Mouse (Mus musculus): ENCODE results near the gene Olfr397.

Gene Olfr397

GRCm38 (mm10) chr11:73960517-73960916 is at the start of gene Olfr397:
Gene Olfr397, plus strand, starts transcription at chr11:73960817.
- no peak for ATAC-seq (ENCODE audit: low TSS enrichment)

DNA sequence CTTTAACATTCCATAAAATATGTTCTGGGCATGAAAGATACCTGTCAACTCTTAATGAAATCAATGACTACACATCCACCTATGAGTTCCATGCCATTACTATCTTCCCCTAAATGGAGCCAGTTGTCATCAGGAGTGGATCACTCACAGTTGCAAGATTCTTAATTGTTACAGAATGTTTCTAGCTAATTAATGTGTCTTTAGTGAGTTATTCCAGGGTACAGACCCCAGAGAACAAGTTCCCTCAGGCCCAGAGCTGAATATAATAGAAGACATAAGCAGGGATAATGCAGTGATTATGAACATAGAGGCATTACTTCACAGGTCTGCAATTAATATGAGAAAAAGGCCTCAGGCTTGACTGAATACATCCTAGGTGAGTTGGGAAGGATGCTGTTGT is 24.2 kb upstream of the Olfr397 start, which contains the start of gene Olfr23:
Gene Olfr23, plus strand, starts transcription at position 301 of the 400 bp plus-strand sequence.
- ATAC-seq (ENCODE audit: low TSS enrichment), result no peak

- no peak for ATAC-seq (ENCODE audit: low TSS enrichment)
These were observed 29.7 kb downstream of the Olfr397 start, which contains the start of gene Olfr398 for GRCm38 (mm10) chr11:73990307-73990706. Gene Olfr398, minus strand, starts transcription at chr11:73990407.

GRCm38 (mm10) chr11:73993115-73993514 is 32.5 kb downstream of the Olfr397 start:
- ATAC-seq (ENCODE audit: low TSS enrichment), result no peak
